Mouse (Mus musculus) bone marrow macrophage, adult 2 months (primary cell): ENCODE measurements around the gene Capg.

Experiments used
- CTCF ChIP-seq: IDR thresholded peaks from 2 replicates; pipeline ENCODE4 v1.5.1; 2012; ENCODE audit warnings: low read depth, mild to moderate bottlenecking, low read length, moderate library complexity
- POLR2A ChIP-seq: IDR thresholded peaks from 2 replicates; pipeline ENCODE4 v1.6.1; 2012; ENCODE audit warnings: mild to moderate bottlenecking, low read depth, low read length, borderline replicate concordance

- TF ChIP-seq CTCF (no peak), POLR2A (no peak)
These were observed 26.6 kb downstream of the Capg start for GRCm38 (mm10) chr6:72570644-72571397.
